Mouse (Mus musculus) gastrocnemius, adult 2 months (tissue): ENCODE results near the gene D430019H16Rik. TPM values are rescaled to one million over a fixed set of nuclear protein-coding genes. Genes with fewer than 3 reads are reported as not detected.
A peak's percentile ranks its signal among the peaks of the same experiment; 100 is the strongest.

ENCODE experiments used
- DNase-seq: peaks from one replicate; pipeline ENCODE4 v3.0.0; 2022
- H3K27ac ChIP-seq: fragments of 200-600 bp; 2 replicates; pipeline ENCODE4 v1.8.1; 2022; ENCODE audit warnings: mild to moderate bottlenecking
- H3K4me3 ChIP-seq: fragments of 200-600 bp; 2 replicates; pipeline ENCODE4 v1.8.1; 2022; ENCODE audit warnings: mild to moderate bottlenecking, moderate library complexity
- CTCF ChIP-seq: fragments of 200-600 bp; IDR thresholded peaks from 2 replicates; pipeline ENCODE4 v1.8.1; 2022; ENCODE audit warnings: antibody characterized with exemption, mild to moderate bottlenecking, moderate library complexity
- intact Hi-C: fragments of 180-260 bp; cut with DNase I; formaldehyde crosslinking; loops from one replicate; pipeline ENCODE4 v1.15.1; 2025
- total RNA-seq, 2 experiments: library from RNA; stranded (reverse); gene quantifications; 2 replicates each; pipeline ENCODE4 v1.2.3; 2021

D430019H16Rik gene
- total RNA-seq, 2 experiments from 2014 or later = 0.22 to 0.26 TPM

- intact Hi-C loops = no loop called here
- peak; percentile 30 for DNase-seq
- H3K27ac ChIP-seq = no peak overlapping the region
- H3K4me3 ChIP-seq = no peak overlapping the region
- TF ChIP-seq CTCF = no peak
Observed at GRCm38 (mm10) chr12:105529545-105529944, 75.9 kb downstream of the D430019H16Rik start.

DNA sequence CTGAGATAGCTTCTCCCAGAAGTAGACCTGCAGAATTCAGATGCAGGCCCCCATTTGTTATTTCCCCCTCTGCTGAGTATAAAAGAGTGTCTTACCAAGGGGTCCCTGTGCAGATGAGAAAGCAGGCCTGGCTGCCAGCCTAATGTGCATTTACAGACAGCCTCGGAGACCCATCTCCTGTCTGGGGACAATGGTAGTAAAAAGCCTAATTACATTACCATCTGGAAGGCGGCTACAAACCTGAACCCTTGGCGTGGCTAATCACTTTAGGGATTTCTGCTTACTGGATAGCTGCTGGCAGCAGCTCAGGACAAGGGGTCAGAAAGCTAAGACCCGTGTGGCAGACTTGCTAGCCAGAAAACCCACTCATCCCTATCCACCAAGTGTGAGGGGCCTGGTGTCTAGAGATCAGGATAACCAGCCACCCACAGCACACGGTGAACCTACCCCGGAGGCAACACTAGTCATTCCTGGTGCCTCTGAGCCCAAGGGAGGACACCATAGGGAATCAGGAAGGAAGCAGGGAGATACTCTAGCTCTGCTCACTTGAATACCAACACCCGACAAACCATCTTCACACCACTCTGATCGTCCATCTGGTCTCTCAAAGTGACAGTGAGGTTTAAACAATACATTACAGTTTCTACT lies 78.2 kb downstream of the D430019H16Rik start:
- Histone ChIP-seq H3K4me3 (no peak overlapping the region), H3K27ac (no peak overlapping the region)
- TF ChIP-seq CTCF = no peak
- intact Hi-C loops = no loop called here
- no peak for DNase-seq

- intact Hi-C loops = no loop called here
- DNase-seq = no peak
- no peak overlapping the region for H3K27ac ChIP-seq
- H3K4me3 ChIP-seq = no peak overlapping the region
- no peak for TF ChIP-seq CTCF
Observed at GRCm38 (mm10) chr12:105534842-105535241, 81.2 kb downstream of the D430019H16Rik start.

- Histone ChIP-seq H3K4me3 (no peak overlapping the region), H3K27ac (no peak overlapping the region)
- intact Hi-C loops = no loop called here
- no peak for DNase-seq
- no peak for TF ChIP-seq CTCF
Observed at GRCm38 (mm10) chr12:105535968-105536760, 82.5 kb downstream of the D430019H16Rik start.

- DNase-seq = no peak
- TF ChIP-seq CTCF = no peak
- H3K4me3 ChIP-seq = no peak overlapping the region
- H3K27ac ChIP-seq = no peak overlapping the region
- intact Hi-C loops = no loop called here
Observed at GRCm38 (mm10) chr12:105537162-105537561, 83.5 kb downstream of the D430019H16Rik start.

DNA sequence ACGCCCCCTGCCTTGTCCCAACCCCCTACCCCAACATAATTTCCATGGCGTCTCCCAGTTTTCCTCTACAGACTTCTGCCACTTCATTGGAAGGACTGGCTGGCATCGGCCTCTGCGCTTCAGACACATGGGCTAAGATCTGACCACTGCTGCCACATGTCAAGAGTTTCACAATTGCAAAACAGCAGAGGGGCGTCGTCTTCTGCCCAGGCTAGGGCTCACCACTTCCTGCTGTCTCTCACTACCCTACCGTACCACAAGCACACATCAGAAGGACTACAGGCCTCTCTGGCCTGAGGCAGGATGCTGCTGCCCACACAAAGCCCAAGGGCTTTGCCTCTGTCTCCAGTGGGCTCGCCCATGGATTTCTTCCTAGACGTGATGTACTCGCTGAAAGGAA lies 86.0 kb downstream of the D430019H16Rik start:
- Histone ChIP-seq H3K4me3 (no peak overlapping the region), H3K27ac (no peak overlapping the region)
- DNase-seq = no peak
- intact Hi-C loops = no loop called here
- no peak for TF ChIP-seq CTCF

- no peak overlapping the region for H3K4me3 ChIP-seq
- H3K27ac ChIP-seq = no peak overlapping the region
- intact Hi-C loops = no loop called here
- no peak for DNase-seq
- TF ChIP-seq CTCF = no peak
Observed at GRCm38 (mm10) chr12:105541590-105542402, 88.1 kb downstream of the D430019H16Rik start.

DNA sequence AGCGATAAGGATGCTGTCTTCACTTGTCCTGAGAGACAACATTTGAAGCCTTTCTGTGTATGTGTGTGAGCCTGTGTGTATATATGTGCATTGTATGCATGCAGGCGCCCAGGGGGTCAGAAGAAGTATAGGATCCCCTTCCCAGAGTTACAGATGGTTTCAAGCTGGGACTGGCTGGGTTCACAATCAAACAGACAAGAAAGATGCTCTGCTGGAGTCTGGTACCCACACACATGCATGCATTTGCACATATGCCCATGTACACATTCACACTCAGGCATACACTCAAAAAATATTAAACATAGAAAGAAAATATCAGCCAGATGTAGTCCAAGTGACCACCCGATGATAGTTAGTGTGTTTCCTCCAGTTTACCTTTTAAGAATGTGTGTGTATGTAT lies 88.9 kb downstream of the D430019H16Rik start:
- Histone ChIP-seq H3K27ac (no peak overlapping the region), H3K4me3 (no peak overlapping the region)
- no peak for TF ChIP-seq CTCF
- intact Hi-C loops = no loop called here
- no peak for DNase-seq

Other genes with a start within 250 kb of the D430019H16Rik start
- not detected for gene Tcl1, start 231.1 kb upstream of the D430019H16Rik start, total RNA-seq
- gene Tunar, start 120.0 kb upstream of the D430019H16Rik start, total RNA-seq = not detected
- gene Bdkrb2, start 109.4 kb downstream of the D430019H16Rik start, total RNA-seq = under 1 TPM; 0.39 to 0.82 TPM
- gene Bdkrb1, start 149.2 kb downstream of the D430019H16Rik start, total RNA-seq = under 1 TPM in 1 of 2 experiments, not detected in 1; 0.28 TPM
- gene Gskip, start 231.0 kb downstream of the D430019H16Rik start, total RNA-seq = 1 to 10 TPM; 4.7 to 6.7 TPM
- gene Atg2b, start 231.4 kb downstream of the D430019H16Rik start, total RNA-seq = 10 to 100 TPM; 18.9 to 19.1 TPM